Mouse (Mus musculus) subcutaneous adipose tissue, adult 2 months (tissue): ENCODE measurements around the gene Calm2. TPM values are rescaled to one million over a fixed set of nuclear protein-coding genes. Genes with fewer than 3 reads are reported as not detected.

ENCODE experiments used
- polyA plus RNA-seq: library from polyadenylated mRNA; depleted of rRNA; stranded (reverse); fragments of >200 nt; gene quantifications from 2 replicates; pipeline ENCODE4 v1.2.3, GENCODE M21; 2012; ENCODE audit warnings: low replicate concordance; rRNA removed

Gene Calm2
- 43.2 and 77.2 TPM in 2 replicates for polyA plus RNA-seq

GRCm38 (mm10) chr17:87446767-87447611 lies at the start of gene Calm2:
TSS of gene Calm2 (minus strand) at chr17:87446935.

DNA sequence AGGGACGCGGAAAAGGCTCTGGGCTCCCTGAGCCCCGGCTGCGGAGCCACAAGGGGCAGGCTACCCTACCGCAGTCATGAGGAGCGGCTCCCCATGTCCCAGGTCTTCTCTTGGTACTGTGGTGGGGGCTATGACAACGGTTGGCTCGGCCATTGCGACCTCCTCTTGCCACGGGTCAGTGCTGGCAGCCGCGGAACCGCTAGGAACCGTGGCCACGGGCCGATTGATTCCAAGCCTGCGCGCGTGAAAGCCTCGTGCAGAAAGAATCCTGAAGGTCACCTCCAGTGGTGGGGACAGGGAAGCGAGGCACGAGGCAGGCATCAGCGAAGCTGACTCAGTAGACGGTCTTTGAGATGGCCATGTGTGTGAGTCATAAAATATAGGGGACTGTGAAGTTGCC lies 19.2 kb downstream of the Calm2 start, which contains the start of gene Stpg4:
Gene Stpg4 (minus strand): TSS at position 231 of the 400 bp plus-strand sequence.

Other genes with a start within 250 kb of the Calm2 start
- 119 and 195 TPM in 2 replicates for gene Mcfd2, start 181.0 kb downstream of the Calm2 start, polyA plus RNA-seq
- gene Ttc7, start 164.0 kb downstream of the Calm2 start, polyA plus RNA-seq, result 29.9 and 32.3 TPM in 2 replicates
- not detected in 2 replicates for gene Stpg4, start 19.2 kb downstream of the Calm2 start, polyA plus RNA-seq
- 0.26 and 57.1 TPM in 2 replicates for gene Epcam, start 189.0 kb upstream of the Calm2 start, polyA plus RNA-seq
- gene Msh2, start 225.4 kb upstream of the Calm2 start, polyA plus RNA-seq, result 5.1 and 8.4 TPM in 2 replicates